Mouse (Mus musculus): ENCODE data around the gene Enthd1.

GRCm38 (mm10) chr15:80407873-80408272, 157.1 kb downstream of the Enthd1 start:
- TF ChIP-seq HCFC1 (IDR thresholded peaks at IDR 0.05; ENCODE audit: borderline replicate concordance, insufficient read depth, low read length) = no peak
- no peak for TF ChIP-seq MAFK (IDR thresholded peaks at IDR 0.05; ENCODE audit: insufficient read depth, low read depth, low read length)

Measured in ES-E14 (cell line).